Mouse (Mus musculus): ENCODE measurements around the gene Mrpl16. TPM values are rescaled to one million over a fixed set of nuclear protein-coding genes. Genes with fewer than 3 reads are reported as not detected.

The Mrpl16 gene
- polyA plus RNA-seq, 1 experiment = 132 TPM

DNA sequence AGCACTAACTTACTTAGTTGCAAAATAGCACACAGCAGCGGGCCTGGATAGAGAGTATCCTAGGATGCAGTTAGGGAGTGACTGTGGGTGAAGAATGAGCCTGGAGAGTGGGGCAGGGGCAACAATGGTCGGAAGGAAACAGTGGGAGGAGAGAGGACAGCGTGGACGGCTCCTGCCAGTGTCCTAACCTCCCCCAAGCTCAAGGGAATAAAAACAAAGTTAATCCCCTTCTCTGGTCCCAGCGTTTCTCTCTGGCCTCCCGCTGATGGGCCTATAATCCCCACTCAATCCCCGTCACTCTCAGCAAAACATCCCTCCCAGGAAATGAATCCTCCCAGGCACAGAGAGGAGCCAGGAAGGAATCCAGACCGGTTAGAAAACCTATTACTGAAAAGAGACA lies 43.5 kb downstream of the Mrpl16 start:
- Histone ChIP-seq H3K4me1 (ENCODE audit: control insufficient read depth, insufficient read depth, insufficient read length, low read length) (peaks cover 13% of the 10 kb centered on the region), H3K27ac (replicated peaks; ENCODE audit: low read depth, low read length) (peak overlapping the region; percentile 88), H3K4me3 (ENCODE audit: insufficient read depth, low read depth, low read length) (peak overlapping the region; percentile 24; the same call in 1 of the 2 replicates)

DNA sequence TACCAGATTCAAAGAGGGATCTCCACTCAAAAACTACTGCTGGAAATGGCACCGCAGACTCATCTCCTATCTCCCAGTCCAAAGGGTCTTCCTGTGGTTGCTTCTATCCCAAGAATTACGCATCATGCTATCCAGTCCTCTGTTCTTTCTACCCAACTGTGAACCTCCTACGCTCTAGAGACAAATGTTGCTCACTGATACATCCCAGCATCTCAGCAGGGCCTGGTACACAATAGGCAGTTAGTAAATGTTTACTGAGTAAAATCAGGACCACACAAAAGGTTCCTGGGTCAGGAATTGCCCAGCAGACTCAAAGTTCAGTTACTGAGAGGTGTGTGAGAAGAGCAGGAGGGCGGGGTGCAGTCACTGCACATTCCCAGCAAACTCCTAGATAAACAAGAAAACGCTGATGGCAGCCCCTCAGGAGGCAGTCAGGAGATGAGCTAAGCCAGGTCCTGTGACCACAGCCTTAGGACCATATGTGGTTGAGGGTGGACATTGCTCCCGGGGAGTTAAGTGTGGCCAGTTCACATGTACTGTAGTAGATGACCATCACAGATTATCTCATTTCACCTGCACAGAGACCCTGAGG lies 44.6 kb downstream of the Mrpl16 start:
- H3K4me3 ChIP-seq (ENCODE audit: insufficient read depth, low read depth, low read length) = no peak overlapping the region
- H3K27ac ChIP-seq (replicated peaks; ENCODE audit: low read depth, low read length) = 0 out of 2 replicates have a peak overlapping the region, but pooled peaks have one; percentile 5
- H3K4me1 ChIP-seq (ENCODE audit: control insufficient read depth, insufficient read depth, insufficient read length, low read length) = peaks cover 13% of the 10 kb centered on the region

DNA sequence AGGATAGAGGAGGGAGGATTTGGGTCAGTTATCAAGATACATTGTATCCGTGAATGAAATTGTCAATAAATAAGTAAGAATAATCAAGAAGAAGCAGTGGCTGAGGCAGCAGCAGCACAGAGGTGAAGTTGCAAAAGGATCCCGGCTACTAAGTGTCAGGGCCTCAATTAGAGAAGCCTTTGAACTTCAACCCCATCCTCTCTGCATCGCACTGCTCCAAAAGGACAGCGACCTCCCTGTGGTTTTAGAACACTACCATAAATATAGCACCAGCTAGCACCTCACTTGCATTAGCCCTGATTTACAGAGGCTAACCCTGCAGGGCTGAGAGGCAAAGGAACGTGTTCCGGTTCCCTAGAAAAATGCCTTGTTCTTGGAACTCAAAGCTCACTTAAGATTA lies 46.5 kb downstream of the Mrpl16 start:
- Histone ChIP-seq H3K4me3 (ENCODE audit: insufficient read depth, low read depth, low read length) (no peak overlapping the region), H3K27ac (replicated peaks; ENCODE audit: low read depth, low read length) (no peak overlapping the region; the same call in 1 of the 2 replicates), H3K4me1 (ENCODE audit: control insufficient read depth, insufficient read depth, insufficient read length, low read length) (peaks cover 4% of the 10 kb centered on the region)

DNA sequence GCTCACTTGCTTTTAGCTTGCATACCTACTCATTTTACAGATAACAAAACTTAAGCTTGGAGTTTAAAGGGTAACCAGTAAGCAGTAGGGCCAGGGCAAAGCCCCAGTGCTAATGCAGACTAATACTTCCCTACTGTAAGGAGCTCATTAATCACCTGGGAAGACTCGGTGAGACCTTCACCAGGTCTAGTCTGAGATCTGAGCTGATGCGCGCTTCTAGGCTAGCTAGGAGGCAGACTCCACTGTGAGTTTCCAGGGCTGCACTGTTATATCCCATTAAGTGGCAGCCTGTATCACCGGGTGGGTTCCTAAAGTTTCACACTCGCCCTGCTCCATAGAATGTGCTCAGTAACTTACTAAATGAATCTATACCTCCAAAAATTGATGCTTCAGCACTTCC lies 47.4 kb downstream of the Mrpl16 start:
- Histone ChIP-seq H3K4me1 (ENCODE audit: control insufficient read depth, insufficient read depth, insufficient read length, low read length) (peaks cover 2% of the 10 kb centered on the region; the same call in 1 of the 2 replicates), H3K4me3 (ENCODE audit: insufficient read depth, low read depth, low read length) (peak overlapping the region; percentile 83), H3K27ac (replicated peaks; ENCODE audit: low read depth, low read length) (0 out of 2 replicates have a peak overlapping the region, but pooled peaks have one; percentile 44)

DNA sequence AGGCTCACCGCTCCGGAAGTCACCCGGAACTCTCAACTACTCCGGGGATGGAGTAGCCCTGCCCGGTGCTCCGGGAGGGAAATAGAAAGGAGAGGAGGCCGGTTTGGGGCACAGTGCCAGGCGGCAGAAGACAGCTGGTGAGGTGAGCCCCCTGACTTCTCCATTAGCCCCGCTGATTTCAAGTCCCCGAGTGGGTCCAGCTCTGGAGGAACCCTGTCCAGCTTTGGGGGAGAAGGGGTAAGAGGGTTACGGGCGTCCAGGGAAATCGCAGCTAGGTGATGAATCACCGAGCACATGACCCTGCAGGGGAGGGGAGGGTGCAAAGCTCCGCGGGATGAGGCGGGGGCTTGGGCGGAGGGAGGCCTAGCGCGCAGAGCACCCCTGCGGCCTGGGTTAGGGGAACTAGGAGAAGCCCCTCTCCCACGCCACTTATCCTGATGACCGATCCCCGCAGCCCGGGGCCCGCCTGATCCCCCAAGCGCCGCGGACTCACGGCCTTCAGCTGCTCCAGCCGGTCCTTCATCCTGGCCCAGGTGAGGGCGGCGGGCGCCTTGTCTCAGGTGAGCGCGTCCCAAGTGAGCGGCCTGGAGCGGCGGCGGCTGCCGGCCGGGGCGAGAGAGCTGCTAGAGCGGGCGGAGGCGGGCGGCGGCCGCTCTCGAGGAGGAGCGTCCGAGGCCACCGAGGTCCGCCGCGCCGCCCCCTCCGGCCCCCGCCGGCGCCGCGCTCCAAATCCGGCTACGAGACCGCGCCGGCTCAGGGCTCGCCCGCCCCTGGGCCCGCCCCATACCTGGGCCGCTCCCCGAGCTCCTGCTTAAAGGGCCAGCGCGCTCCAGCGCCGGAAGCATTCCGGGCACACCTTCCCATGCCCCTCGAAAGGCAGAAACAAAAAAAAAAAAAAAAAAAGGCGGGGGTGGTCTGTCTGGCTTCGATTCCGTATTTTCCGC lies 48.3 kb downstream of the Mrpl16 start:
- H3K4me1 ChIP-seq (ENCODE audit: control insufficient read depth, insufficient read depth, insufficient read length, low read length) = 0 out of 2 replicates have a peak, but pooled peaks cover 2% of the 10 kb centered on the region
- H3K27ac ChIP-seq (replicated peaks; ENCODE audit: low read depth, low read length) = peak overlapping the region; percentile 79
- peak overlapping the region; percentile 83 for H3K4me3 ChIP-seq (ENCODE audit: insufficient read depth, low read depth, low read length)

DNA sequence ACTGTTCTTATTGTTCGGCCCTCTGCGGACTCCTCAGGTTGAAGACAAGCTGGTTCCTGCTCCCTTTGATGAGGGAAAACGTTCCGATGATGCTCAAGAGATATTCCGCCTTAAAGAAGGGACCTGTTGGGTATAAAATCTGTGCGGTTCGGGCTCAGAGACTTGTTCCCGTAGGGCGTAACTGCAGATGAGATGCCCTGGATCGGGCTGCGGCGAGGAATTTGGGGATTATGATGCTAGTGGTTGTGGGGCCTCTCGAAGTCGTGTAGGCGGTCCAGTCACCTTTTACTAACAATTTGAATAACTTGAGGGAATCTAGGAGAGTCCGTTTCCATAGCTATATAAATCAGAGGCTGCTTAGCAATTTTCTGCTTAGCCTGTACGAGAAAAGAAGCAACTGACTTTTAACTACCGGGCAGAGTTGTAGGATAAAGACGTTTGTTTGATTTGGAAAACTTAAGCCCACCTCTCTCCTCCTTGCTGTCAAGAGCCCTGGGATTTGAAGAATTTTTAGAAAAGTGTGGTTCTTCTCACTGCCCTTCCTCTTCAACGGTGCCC lies 49.0 kb downstream of the Mrpl16 start, which contains the start of gene Stx3:
Gene Stx3, minus strand, starts transcription at position 261 of the 558 bp plus-strand sequence.
- H3K27ac ChIP-seq (replicated peaks; ENCODE audit: low read depth, low read length) = peak within 1 kb of the TSS; percentile 79

DNA sequence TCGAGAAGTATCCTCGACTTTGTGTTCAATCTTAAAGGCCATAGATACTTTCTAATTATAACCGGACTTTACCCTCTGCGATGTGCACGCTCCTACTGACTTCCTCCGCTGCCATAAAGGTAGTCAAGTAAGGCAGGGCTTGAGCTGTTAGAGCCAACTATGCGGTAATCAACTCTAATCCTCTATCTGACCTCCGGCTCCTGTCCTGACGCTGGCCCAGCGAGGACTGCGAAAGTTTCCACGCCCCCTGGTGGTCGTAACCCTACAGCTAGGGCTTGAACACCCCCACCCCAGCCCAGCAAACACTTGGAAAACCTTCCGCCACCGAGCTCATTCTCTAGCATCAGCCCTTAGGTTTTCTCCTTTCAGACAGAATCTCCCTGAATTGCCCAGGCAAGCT lies 49.6 kb downstream of the Mrpl16 start:
- Histone ChIP-seq H3K4me3 (ENCODE audit: insufficient read depth, low read depth, low read length) (peak overlapping the region; percentile 83), H3K27ac (replicated peaks; ENCODE audit: low read depth, low read length) (peak overlapping the region; percentile 25), H3K4me1 (ENCODE audit: control insufficient read depth, insufficient read depth, insufficient read length, low read length) (0 out of 2 replicates have a peak, but pooled peaks cover 2% of the 10 kb centered on the region)

More for the DNA sequence above, 49.0 kb downstream of the Mrpl16 start, which contains the start of gene Stx3:
- peak within 1 kb of the TSS; percentile 83 for H3K4me3 ChIP-seq (ENCODE audit: insufficient read depth, low read depth, low read length)
- 0 out of 2 replicates have a peak, but pooled peaks cover 2% of the 10 kb centered on the region for H3K4me1 ChIP-seq (ENCODE audit: control insufficient read depth, insufficient read depth, insufficient read length, low read length)

DNA sequence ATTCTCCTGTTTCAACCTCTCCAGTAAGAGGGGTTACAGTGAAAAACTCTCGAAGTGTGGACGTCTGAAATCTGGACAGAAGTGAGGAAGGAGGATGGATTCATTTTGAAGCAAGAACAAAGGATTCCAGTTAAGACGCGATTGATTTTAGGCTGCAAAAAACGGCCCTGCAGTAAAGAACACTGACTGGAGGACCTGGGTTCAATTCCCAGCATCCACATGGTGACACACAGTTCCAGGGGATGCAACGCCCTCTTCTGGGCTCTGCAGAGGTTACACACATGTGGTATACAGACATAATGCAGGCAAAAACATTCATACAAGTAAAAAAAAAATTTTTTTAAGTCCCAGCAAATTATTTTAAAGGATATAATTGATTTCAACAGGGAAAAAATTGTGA lies 50.0 kb downstream of the Mrpl16 start:
- Histone ChIP-seq H3K4me3 (ENCODE audit: insufficient read depth, low read depth, low read length) (peak overlapping the region; percentile 83), H3K27ac (replicated peaks; ENCODE audit: low read depth, low read length) (no peak overlapping the region), H3K4me1 (ENCODE audit: control insufficient read depth, insufficient read depth, insufficient read length, low read length) (0 out of 2 replicates have a peak, but pooled peaks cover 1% of the 10 kb centered on the region)

DNA sequence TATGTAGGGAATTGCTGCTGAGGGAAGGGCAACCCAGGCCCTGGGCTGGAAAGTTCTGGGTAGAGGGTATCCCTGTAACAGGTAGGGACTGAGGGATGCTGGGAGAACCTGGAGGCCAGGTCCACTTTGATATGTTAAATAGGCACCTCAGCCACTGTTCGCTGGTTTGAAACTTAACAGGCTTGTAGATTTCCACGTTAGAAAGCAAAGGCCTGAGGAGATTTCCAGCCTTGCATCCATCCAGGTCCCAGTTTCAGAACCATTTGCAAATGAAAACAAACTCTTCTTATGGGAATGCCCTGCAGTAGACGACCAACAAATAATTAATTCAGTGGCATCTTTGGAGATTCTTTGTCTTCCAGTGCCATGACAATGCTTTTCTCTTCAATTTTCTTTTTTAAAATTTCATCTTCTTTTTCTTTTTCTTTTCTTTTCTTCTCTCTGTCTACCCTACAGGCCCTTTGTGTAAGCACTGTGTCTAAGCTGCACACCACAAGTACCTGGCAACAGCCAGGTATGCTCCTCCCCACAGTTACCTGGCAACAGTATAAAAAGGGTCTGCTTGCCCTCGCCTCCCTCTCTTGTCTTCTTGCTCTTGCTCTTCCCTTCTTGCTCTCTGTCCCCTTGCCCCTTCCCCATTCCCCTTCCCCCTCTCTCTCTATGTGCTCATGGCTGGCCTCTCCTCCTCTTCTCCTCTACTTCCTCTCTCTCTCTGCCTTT lies 53.3 kb downstream of the Mrpl16 start:
- no peaks in the 10 kb centered on the region for H3K4me1 ChIP-seq (ENCODE audit: control insufficient read depth, insufficient read depth, insufficient read length, low read length)
- H3K4me3 ChIP-seq (ENCODE audit: insufficient read depth, low read depth, low read length) = no peak overlapping the region
- no peak overlapping the region for H3K27ac ChIP-seq (replicated peaks; ENCODE audit: low read depth, low read length)

Other genes starting within 250 kb of the Mrpl16 start
- 5.7 and 7.2 TPM in 2 replicates for gene Ms4a4d, start 233.6 kb upstream of the Mrpl16 start, polyA plus RNA-seq (2012; ENCODE audit: insufficient read depth, insufficient read length, missing spikeins)
- 2.8 and 7.0 TPM in 2 replicates for gene Ms4a6d, start 165.5 kb upstream of the Mrpl16 start, polyA plus RNA-seq (2012; ENCODE audit: insufficient read depth, insufficient read length, missing spikeins)
- gene Ms4a2, start 146.7 kb upstream of the Mrpl16 start, polyA plus RNA-seq (2012; ENCODE audit: insufficient read depth, insufficient read length, missing spikeins) = not detected in 2 replicates
- gene Ms4a3, start 129.5 kb upstream of the Mrpl16 start, polyA plus RNA-seq (2012; ENCODE audit: insufficient read depth, insufficient read length, missing spikeins) = not detected in 2 replicates
- not detected in 2 replicates for gene Oosp2, start 109.8 kb upstream of the Mrpl16 start, polyA plus RNA-seq (2012; ENCODE audit: insufficient read depth, insufficient read length, missing spikeins)
- not detected in 2 replicates for gene Oosp1, start 79.2 kb upstream of the Mrpl16 start, polyA plus RNA-seq (2012; ENCODE audit: insufficient read depth, insufficient read length, missing spikeins)
- gene Oosp3, start 73.3 kb upstream of the Mrpl16 start, polyA plus RNA-seq (2012; ENCODE audit: insufficient read depth, insufficient read length, missing spikeins) = not detected in 2 replicates
- gene Gif, start 22.8 kb upstream of the Mrpl16 start, polyA plus RNA-seq (2012; ENCODE audit: insufficient read depth, insufficient read length, missing spikeins) = not detected in 2 replicates
- 1.2 and 2.1 TPM in 2 replicates for gene Stx3, start 49.0 kb downstream of the Mrpl16 start, polyA plus RNA-seq (2012; ENCODE audit: insufficient read depth, insufficient read length, missing spikeins)
- gene Olfr1417, start 68.8 kb downstream of the Mrpl16 start, polyA plus RNA-seq (2012; ENCODE audit: insufficient read depth, insufficient read length, missing spikeins) = not detected in 2 replicates
- gene Olfr1418, start 90.7 kb downstream of the Mrpl16 start, polyA plus RNA-seq (2012; ENCODE audit: insufficient read depth, insufficient read length, missing spikeins) = not detected in 2 replicates
- gene Olfr1419, start 104.7 kb downstream of the Mrpl16 start, polyA plus RNA-seq (2012; ENCODE audit: insufficient read depth, insufficient read length, missing spikeins) = not detected in 2 replicates
- gene Olfr1420, start 116.2 kb downstream of the Mrpl16 start, polyA plus RNA-seq (2012; ENCODE audit: insufficient read depth, insufficient read length, missing spikeins) = not detected in 2 replicates
- 16.6 and 20.5 TPM in 2 replicates for gene Patl1, start 142.0 kb downstream of the Mrpl16 start, polyA plus RNA-seq (2012; ENCODE audit: insufficient read depth, insufficient read length, missing spikeins)
- 25.1 and 31.0 TPM in 2 replicates for gene Osbp, start 195.6 kb downstream of the Mrpl16 start, polyA plus RNA-seq (2012; ENCODE audit: insufficient read depth, insufficient read length, missing spikeins)